Mouse (Mus musculus) liver, embryonic 12.5 days (tissue): ENCODE results near the gene Arhgdib. TPM values are rescaled to one million over a fixed set of nuclear protein-coding genes. Genes with fewer than 3 reads are reported as not detected.

Experiments used
- polyA plus RNA-seq: library from polyadenylated mRNA; unstranded; fragments of >200 nt; fragmentation: Nextera tagmentation; extraction: Ambion mirVana; gene quantifications from 2 replicates; pipeline ENCODE4 v1.2.1, GENCODE M21; 2016

The Arhgdib gene
- polyA plus RNA-seq, 1 experiment from 2014 or later = 120 TPM

Other genes starting within 250 kb of the Arhgdib start
- 0.07 TPM in 1 of 2 replicates, not detected in the other for gene Gucy2c, start 160.1 kb downstream of the Arhgdib start, polyA plus RNA-seq
- 0.92 and 1.0 TPM in 2 replicates for gene Hist4h4, start 137.5 kb downstream of the Arhgdib start, polyA plus RNA-seq
- gene H2afj, start 133.7 kb downstream of the Arhgdib start, polyA plus RNA-seq = 196 and 207 TPM in 2 replicates
- gene BC049715, start 114.3 kb downstream of the Arhgdib start, polyA plus RNA-seq = 1.2 and 1.3 TPM in 2 replicates
- gene Wbp11, start 113.7 kb downstream of the Arhgdib start, polyA plus RNA-seq = 95.0 and 97.3 TPM in 2 replicates
- gene Smco3, start 106.4 kb downstream of the Arhgdib start, polyA plus RNA-seq = not detected in 2 replicates
- gene Art4, start 84.2 kb downstream of the Arhgdib start, polyA plus RNA-seq = 26.3 and 27.0 TPM in 2 replicates
- 4.3 and 7.4 TPM in 2 replicates for gene Mgp, start 66.1 kb downstream of the Arhgdib start, polyA plus RNA-seq
- 0.27 and 0.43 TPM in 2 replicates for gene Erp27, start 19.7 kb downstream of the Arhgdib start, polyA plus RNA-seq
- gene Pde6h, start 18.1 kb downstream of the Arhgdib start, polyA plus RNA-seq = not detected in 2 replicates
- 2.8 and 3.0 TPM in 2 replicates for gene Rerg, start 228.6 kb upstream of the Arhgdib start, polyA plus RNA-seq